Mouse (Mus musculus) midbrain, embryonic 11.5 days (tissue): ENCODE results near the gene Slc25a39. TPM values are rescaled to one million over a fixed set of nuclear protein-coding genes. Genes with fewer than 3 reads are reported as not detected.
A peak's percentile ranks its signal among the peaks of the same experiment; 100 is the strongest.
"Not testable (repeated sequence)": the region's sequence is repeated elsewhere in the genome, so short reads cannot be mapped to it uniquely, and the experiment has no call there.

Experiments
- ATAC-seq: fragments of 200-750 bp; cut with Nextera tagmentation; 2 replicates; pipeline ENCODE4 v1.8.0; 2017; ENCODE audit warnings: moderate TSS enrichment, moderate library complexity; ENCODE audit not compliant: low FRiP score
- DNase-seq: peaks from one replicate; pipeline ENCODE4 v3.0.0; 2015; ENCODE audit warnings: low spot score; ENCODE audit errors: missing footprints
- H3K27ac ChIP-seq: fragments of 300-500 bp; sonication (generic); 2 replicates; pipeline ENCODE4 v1.5.1; 2014; ENCODE audit warnings: low read depth, low read length
- H3K27me3 ChIP-seq: fragments of 300-500 bp; sonication (generic); 2 replicates; pipeline ENCODE4 v1.6.1; 2014; ENCODE audit warnings: mild to moderate bottlenecking, low read length, moderate library complexity, mixed read lengths; ENCODE audit not compliant: control insufficient read depth, insufficient read depth
- H3K36me3 ChIP-seq: fragments of 300-500 bp; sonication (generic); 2 replicates; pipeline ENCODE4 v1.6.1; 2014; ENCODE audit warnings: mild to moderate bottlenecking, low read length, moderate library complexity, mixed read lengths; ENCODE audit not compliant: control insufficient read depth, insufficient read depth
- H3K4me1 ChIP-seq: fragments of 300-500 bp; sonication (generic); 2 replicates; pipeline ENCODE4 v1.6.1; 2014; ENCODE audit warnings: low read length; ENCODE audit not compliant: control insufficient read depth, insufficient read depth
- H3K4me2 ChIP-seq: fragments of 300-500 bp; sonication (generic); 2 replicates; pipeline ENCODE4 v1.6.1; 2014; ENCODE audit warnings: mild to moderate bottlenecking, moderate library complexity
- H3K4me3 ChIP-seq: fragments of 300-500 bp; sonication (generic); 2 replicates; pipeline ENCODE4 v1.5.1; 2014; ENCODE audit warnings: low read depth, low read length
- H3K9ac ChIP-seq: fragments of 300-500 bp; sonication (generic); 2 replicates; pipeline ENCODE4 v1.6.1; 2014; ENCODE audit warnings: low read length
- H3K9me3 ChIP-seq: fragments of 300-500 bp; sonication (generic); 2 replicates; pipeline ENCODE4 v1.6.1; 2016; ENCODE audit warnings: low read length; ENCODE audit not compliant: control insufficient read depth
- WGBS: fragments of 180-500 bp; shearing (Covaris S2); extraction: QIAGEN DNeasy Blood & Tissue Kit; methylation state at CpG from one replicate; pipeline ENCODE4 v1.1.7; 2014; 5-methylcytosine and 5-hydroxymethylcytosine counted together
- polyA plus RNA-seq: library from polyadenylated mRNA; unstranded; fragments of >200 nt; fragmentation: Nextera tagmentation; extraction: Ambion mirVana; gene quantifications from 2 replicates; pipeline ENCODE4 v1.2.1, GENCODE M21; 2014

The Slc25a39 gene
- polyA plus RNA-seq, 1 experiment from 2014 or later: 193 TPM

DNA sequence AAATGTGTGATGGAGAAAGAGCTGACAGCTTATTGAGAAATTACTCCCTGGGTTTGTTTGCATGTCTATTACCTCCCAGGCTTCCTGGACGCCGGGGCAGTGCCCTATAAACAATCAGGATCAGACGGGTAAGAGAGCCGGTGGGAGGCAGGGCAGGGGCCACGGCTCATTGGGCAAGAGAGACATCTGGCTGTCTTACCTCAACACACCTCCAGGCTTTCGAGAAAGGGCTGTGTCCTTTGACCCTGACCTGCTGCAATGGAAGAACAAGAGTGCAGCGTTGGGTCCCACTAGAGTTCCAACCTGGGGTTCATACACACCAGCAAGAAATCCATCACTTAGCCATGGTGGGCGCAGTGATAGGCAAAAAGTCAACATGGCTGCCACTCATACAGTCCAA, 13.8 kb upstream of the Slc25a39 start:
- WGBS: 56% methylated on average over 8 of the region's 8 CpGs
- Histone ChIP-seq H3K9ac (no peak overlapping the region), H3K27ac (no peak overlapping the region), H3K4me3 (no peak overlapping the region), H3K36me3 (no peaks in the 10 kb centered on the region), H3K4me2 (no peak overlapping the region), H3K27me3 (no peaks in the 10 kb centered on the region), H3K4me1 (no peaks in the 10 kb centered on the region), H3K9me3 (no peaks in the 10 kb centered on the region; the same call in 1 of the 2 replicates)
- ATAC-seq (no peak), DNase-seq (no peak)

DNA sequence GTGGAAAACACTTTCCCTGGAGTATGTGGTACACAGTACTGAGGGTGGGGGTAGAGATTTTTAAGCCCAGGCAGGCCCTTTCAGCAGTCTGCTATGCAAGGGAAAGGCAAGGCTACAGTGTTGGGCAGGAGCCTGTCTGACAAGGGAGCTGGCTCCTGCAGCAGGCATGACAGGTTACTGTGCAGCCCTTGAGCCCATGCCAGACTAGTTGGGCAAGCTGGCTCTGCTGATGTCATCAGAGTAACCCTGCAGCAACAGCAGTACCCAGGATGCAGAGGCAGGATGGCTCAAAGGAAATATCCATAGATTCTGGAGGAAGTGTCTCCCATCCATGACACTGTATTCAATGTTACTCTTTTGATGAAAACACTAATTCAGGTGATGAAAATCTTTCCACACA, 11.1 kb upstream of the Slc25a39 start:
- H3K4me1 ChIP-seq: no peaks in the 10 kb centered on the region
- H3K4me2 ChIP-seq: no peak overlapping the region
- no peak overlapping the region for H3K4me3 ChIP-seq
- H3K9me3 ChIP-seq: no peaks in the 10 kb centered on the region; the same call in 1 of the 2 replicates
- no peak overlapping the region for H3K9ac ChIP-seq
- H3K27ac ChIP-seq: no peak overlapping the region
- ATAC-seq (no peak), DNase-seq (peak; percentile 78)
- H3K36me3 ChIP-seq: no peaks in the 10 kb centered on the region
- H3K27me3 ChIP-seq: no peaks in the 10 kb centered on the region

DNA sequence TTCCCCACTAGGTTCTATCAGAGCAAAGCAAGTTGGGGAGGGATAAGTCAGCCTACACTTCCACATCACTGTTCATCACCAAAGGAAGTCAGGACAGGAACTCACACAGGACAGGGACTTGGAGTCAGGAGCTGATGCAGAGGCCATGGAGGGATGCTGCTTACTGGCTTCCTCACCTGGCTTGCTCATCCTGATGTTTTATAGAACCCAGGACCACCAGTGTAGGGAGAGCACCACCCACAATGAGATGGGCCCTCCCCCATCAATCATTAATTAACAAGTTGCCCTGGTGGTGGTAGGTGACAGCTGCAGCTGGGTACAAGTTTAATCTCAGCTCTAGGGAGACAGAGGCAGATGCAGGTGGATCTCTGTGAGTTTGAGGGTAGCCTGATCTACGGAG, 9.4 kb upstream of the Slc25a39 start:
- WGBS: 86% methylated on average over 1 of the region's 1 CpGs
- H3K9ac ChIP-seq: no peak overlapping the region

DNA sequence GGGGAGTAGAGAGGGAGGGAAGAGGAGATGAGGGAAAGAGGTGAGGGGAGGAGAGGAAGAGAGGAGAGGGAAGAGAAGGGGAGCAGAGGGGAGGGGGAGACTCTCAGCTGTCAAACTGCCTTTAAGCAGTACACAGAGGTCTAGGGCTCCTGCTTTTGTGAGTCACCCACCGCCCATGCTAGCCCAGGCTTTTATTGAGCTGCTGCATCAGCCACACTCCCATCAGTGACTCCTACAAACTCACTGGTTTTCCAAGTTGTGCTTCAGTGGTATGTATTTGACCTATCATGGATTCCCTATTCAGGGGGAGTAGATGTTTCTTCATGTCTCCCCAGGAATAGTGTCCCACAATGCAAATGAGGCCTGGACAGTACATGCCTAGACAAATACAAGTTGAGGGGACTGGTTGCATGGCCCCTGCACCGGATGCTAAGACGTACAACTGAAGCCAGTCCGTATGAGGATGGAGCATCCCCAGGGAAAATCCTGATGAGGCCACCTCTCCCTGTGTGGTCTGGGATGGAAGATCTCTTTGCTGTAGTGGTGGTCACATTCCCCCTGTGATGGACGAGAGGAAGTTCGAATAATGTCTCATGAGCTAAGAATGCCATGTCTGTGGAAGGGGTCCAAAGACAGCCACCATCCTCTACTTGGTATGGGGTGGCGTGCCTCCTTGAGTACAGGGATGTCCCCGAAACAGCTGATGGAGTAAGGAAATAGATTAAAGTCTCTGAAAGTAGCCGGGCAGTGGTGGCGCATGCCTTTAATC, 7.5 kb upstream of the Slc25a39 start:
- DNase-seq: no peak
- WGBS: 77% methylated on average over 10 of the region's 10 CpGs
- Histone ChIP-seq H3K36me3 (no peaks in the 10 kb centered on the region), H3K4me1 (no peaks in the 10 kb centered on the region), H3K27me3 (no peaks in the 10 kb centered on the region), H3K9ac (no peak overlapping the region), H3K9me3 (no peaks in the 10 kb centered on the region; the same call in 1 of the 2 replicates), H3K27ac (no peak overlapping the region), H3K4me3 (no peak overlapping the region), H3K4me2 (no peak overlapping the region)
- ATAC-seq: no peak

More for the DNA sequence above, 9.4 kb upstream of the Slc25a39 start:
- ATAC-seq (no peak), DNase-seq (peak; percentile 75)
- Histone ChIP-seq H3K27ac (no peak overlapping the region), H3K4me1 (no peaks in the 10 kb centered on the region), H3K4me2 (no peak overlapping the region), H3K27me3 (no peaks in the 10 kb centered on the region), H3K4me3 (no peak overlapping the region), H3K9me3 (no peaks in the 10 kb centered on the region; the same call in 1 of the 2 replicates), H3K36me3 (no peaks in the 10 kb centered on the region)

DNA sequence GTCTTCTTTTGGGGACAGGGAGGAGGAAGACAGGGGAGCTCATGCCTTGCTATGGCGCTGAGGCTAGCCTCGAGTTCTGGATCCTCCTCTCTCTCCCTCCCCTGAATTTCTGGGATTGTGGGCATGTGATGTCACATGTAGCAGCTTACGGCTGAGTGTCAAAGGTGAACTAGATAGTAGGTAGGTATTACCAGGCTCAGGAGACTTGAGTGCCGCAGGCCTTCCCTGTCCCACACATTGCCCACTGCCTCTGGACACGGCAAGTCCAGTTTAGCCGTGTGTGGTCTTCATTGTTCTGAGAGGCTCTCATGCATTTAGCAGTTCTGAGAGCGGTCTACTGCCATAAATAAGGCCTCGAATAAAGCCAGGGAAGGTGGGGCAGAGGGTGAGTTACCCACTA, 5.3 kb upstream of the Slc25a39 start:
- H3K4me2 ChIP-seq: no peak overlapping the region
- H3K9ac ChIP-seq: no peak overlapping the region
- H3K27ac ChIP-seq: no peak overlapping the region
- no peaks in the 10 kb centered on the region for H3K9me3 ChIP-seq
- WGBS: 77% methylated on average over 8 of the region's 8 CpGs
- H3K27me3 ChIP-seq: no peaks in the 10 kb centered on the region
- no peaks in the 10 kb centered on the region; the same call in 1 of the 2 replicates for H3K4me1 ChIP-seq
- DNase-seq: no peak
- H3K4me3 ChIP-seq: no peak overlapping the region
- no peaks in the 10 kb centered on the region for H3K36me3 ChIP-seq
- ATAC-seq: no peak

DNA sequence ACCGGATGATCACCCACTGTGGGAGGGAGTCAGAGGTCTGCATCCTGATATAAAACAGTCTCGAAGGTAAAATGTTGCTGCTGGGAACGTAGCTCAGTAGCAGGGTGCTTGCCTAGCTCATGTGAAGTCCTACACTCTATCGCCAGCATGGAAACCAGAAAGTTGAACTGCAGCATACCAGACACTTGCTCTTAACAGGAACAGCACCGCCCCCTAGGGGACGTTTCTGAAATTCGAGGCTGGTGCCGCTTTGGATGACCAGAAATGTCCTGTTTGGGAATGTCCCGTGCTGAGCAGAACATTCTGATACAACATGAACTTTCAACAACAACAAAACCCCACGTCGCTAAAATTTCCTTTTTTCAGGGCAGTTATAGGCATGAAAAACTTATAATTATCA, 4.0 kb upstream of the Slc25a39 start:
- Histone ChIP-seq H3K4me2 (no peak overlapping the region), H3K4me1 (peaks cover 5% of the 10 kb centered on the region), H3K9me3 (no peaks in the 10 kb centered on the region), H3K36me3 (no peaks in the 10 kb centered on the region), H3K27ac (no peak overlapping the region; the same call in 1 of the 2 replicates), H3K9ac (no peak overlapping the region), H3K4me3 (no peak overlapping the region), H3K27me3 (no peaks in the 10 kb centered on the region)
- WGBS: 9% methylated on average over 11 of the region's 11 CpGs
- no peak for ATAC-seq
- peak; percentile 99 for DNase-seq

DNA sequence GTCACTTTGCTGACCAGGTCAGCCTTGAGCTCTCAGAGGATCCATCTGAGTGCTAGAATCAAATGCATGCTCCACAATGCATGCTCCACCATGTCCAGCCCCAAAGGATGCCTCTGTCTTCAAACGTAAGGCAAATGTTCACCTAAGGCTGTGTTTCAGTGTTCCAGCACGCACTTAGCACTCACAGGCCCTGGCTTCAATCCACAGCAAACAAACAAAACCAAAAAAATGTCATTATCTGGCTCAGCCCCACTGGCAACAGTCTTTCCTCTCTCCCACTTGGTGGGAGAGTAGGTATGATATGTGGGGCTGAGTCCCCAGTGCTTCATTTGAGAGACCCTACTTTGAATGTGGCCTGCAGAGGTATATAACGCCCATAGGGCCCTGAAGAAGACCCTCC, 3.3 kb upstream of the Slc25a39 start:
- Histone ChIP-seq H3K4me1 (peaks cover 11% of the 10 kb centered on the region), H3K4me2 (no peak overlapping the region), H3K9me3 (no peaks in the 10 kb centered on the region), H3K36me3 (no peaks in the 10 kb centered on the region), H3K27me3 (no peaks in the 10 kb centered on the region), H3K4me3 (no peak overlapping the region), H3K27ac (no peak overlapping the region), H3K9ac (no peak overlapping the region)
- WGBS: 80% methylated on average over 3 of the region's 3 CpGs
- DNase-seq (no peak), ATAC-seq (no peak)

DNA sequence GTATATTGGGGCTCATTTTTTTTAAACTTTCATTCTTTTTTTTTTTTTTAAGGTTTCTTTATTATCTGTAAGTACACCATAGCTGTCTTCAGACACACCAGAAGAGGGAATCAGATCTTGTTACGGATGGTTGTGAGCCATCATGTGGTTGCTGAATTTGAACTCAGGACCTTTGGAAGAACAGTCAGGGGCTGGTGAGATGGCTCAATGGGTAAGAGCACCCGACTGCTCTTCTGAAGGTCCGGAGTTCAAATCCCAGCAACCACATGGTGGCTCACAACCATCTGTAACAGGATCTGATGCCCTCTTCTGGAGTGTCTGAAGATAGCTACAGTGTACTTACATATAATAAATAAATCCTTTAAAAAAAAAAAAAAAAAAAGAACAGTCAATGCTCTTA, 2.6 kb upstream of the Slc25a39 start:
- 85% methylated on average over 3 of the region's 3 CpGs for WGBS
- not testable (repeated sequence) for H3K4me3 ChIP-seq, H3K4me2 ChIP-seq, H3K36me3 ChIP-seq, DNase-seq, ATAC-seq, H3K27me3 ChIP-seq, H3K9me3 ChIP-seq, H3K9ac ChIP-seq, H3K27ac ChIP-seq
- H3K4me1 ChIP-seq: peaks cover 13% of the 10 kb centered on the region

DNA sequence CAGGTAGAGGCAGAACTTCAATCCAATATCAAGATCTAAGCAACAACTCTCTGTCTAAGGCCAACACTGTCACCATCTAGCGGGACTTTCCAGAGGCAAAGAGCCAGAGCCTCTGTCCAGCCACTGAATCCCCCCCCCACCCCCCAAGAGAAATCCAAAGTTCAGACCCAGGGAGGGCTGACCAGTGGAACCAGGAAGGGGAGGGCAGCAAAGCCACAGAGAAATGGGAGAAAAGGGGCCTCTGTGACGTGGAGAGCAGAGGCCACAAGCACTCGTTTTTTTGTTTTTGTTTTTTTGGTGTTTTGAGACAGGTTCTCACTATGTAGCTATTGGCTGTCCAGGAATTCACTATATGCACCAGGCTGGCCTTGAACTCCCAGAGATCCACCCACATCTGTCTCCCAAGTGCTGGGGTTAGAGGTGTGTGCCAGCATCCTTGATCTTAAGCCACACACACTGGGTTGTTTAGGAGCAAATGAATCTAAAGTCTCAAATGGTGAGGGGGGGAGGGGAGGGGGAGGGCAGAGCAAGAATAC, 2.1 kb upstream of the Slc25a39 start:
- ATAC-seq: no peak
- no peak overlapping the region for H3K27ac ChIP-seq
- DNase-seq: no peak
- H3K36me3 ChIP-seq: no peaks in the 10 kb centered on the region
- 87% methylated on average over 3 of the region's 3 CpGs for WGBS
- no peak overlapping the region for H3K9ac ChIP-seq
- H3K9me3 ChIP-seq: no peaks in the 10 kb centered on the region
- H3K4me1 ChIP-seq: peaks cover 13% of the 10 kb centered on the region
- H3K4me2 ChIP-seq: no peak overlapping the region
- no peaks in the 10 kb centered on the region for H3K27me3 ChIP-seq
- H3K4me3 ChIP-seq: no peak overlapping the region
